8 mouse cellular contexts compared by ENCODE assay signal in genomic region chr1:160352309-160352708, GRCm38 (mm10).
A peak's percentile ranks its signal among the peaks of the same experiment; 100 is the strongest.
DNase-seq lines count a peak whose midpoint lies in the region; ATAC-seq and TF ChIP-seq lines count a peak whose summit lies in the region.

No protein-coding gene starts in this region.

- H3K4me2 ChIP-seq in heart, postnatal 0 days (ENCODE audit: low read depth, low read length), result peak overlapping the region; percentile 70
- H3K4me2 ChIP-seq in embryonic facial prominence, embryonic 13.5 days, result peak overlapping the region; percentile 75
- peak overlapping the region; percentile 56 for H3K4me2 ChIP-seq in intestine, embryonic 14.5 days (ENCODE audit: low read length)
- peak overlapping the region; percentile 63 for H3K4me2 ChIP-seq in midbrain, postnatal 0 days (ENCODE audit: low read depth, low read length, poor library complexity, severe bottlenecking)

- no peaks in the 10 kb centered on the region for H3K9me3 ChIP-seq in heart, postnatal 0 days (replicated peaks; ENCODE audit: control insufficient read depth, low read length)
- H3K9me3 ChIP-seq in embryonic facial prominence, embryonic 13.5 days, result no peaks in the 10 kb centered on the region
- no peaks in the 10 kb centered on the region for H3K9me3 ChIP-seq in intestine, embryonic 14.5 days (ENCODE audit: control insufficient read depth, low read length)
- H3K9me3 ChIP-seq in midbrain, postnatal 0 days (ENCODE audit: low read length), result no peaks in the 10 kb centered on the region

- peak overlapping the region; percentile 62; the same call in 1 of the 2 replicates for H3K27ac ChIP-seq in heart, postnatal 0 days (ENCODE audit: low read depth)
- no peak overlapping the region for H3K27ac ChIP-seq in embryonic facial prominence, embryonic 13.5 days
- no peak overlapping the region for H3K27ac ChIP-seq in intestine, embryonic 14.5 days (ENCODE audit: low read depth)
- H3K27ac ChIP-seq in midbrain, postnatal 0 days (ENCODE audit: low read depth, low read length), result peak overlapping the region; percentile 92

- TF ChIP-seq EP300 in heart, postnatal 0 days (IDR thresholded peaks at IDR 0.05; ENCODE audit: low read depth), result no peak

- TF ChIP-seq CTCF in heart, postnatal 0 days (IDR thresholded peaks at IDR 0.05; ENCODE audit: low read depth), result no peak
- no peak for TF ChIP-seq CTCF in midbrain, postnatal 0 days (IDR thresholded peaks at IDR 0.05)

- H3K36me3 ChIP-seq in heart, postnatal 0 days (replicated peaks; ENCODE audit: control insufficient read depth, insufficient read depth, low read length), result no peaks in the 10 kb centered on the region
- H3K36me3 ChIP-seq in embryonic facial prominence, embryonic 13.5 days, result no peaks in the 10 kb centered on the region
- no peaks in the 10 kb centered on the region for H3K36me3 ChIP-seq in intestine, embryonic 14.5 days (ENCODE audit: control insufficient read depth, insufficient read depth, low read length)
- H3K36me3 ChIP-seq in midbrain, postnatal 0 days (ENCODE audit: insufficient read depth, low read length), result no peaks in the 10 kb centered on the region

- intact Hi-C loops in heart, postnatal 10 days (cut with DNase I), result loop anchor here (2.0 kb wide), 1 partner anchor 18 kb away; no protein-coding TSS in a partner anchor

- DNase-seq in heart, postnatal 0 days (ENCODE audit: low spot score), result no peak
- DNase-seq in heart, postnatal 10 days, result no peak
- no peak for DNase-seq in intestine, embryonic 14.5 days (ENCODE audit: low spot score)
- DNase-seq in midbrain, postnatal 0 days (ENCODE audit: low spot score), result peak; percentile 53
- DNase-seq in layer of hippocampus, postnatal 10 days (ENCODE audit: low spot score in 2 of 2), result no peak
- no peak for DNase-seq in spleen, postnatal 4 days (ENCODE audit: low spot score in 2 of 2)
- no peak for DNase-seq in left cerebral cortex, adult 9 months (ENCODE audit: low spot score in 2 of 2)

- 35% methylated on average over 4 of the region's 4 CpGs for WGBS in heart, postnatal 0 days
- WGBS in embryonic facial prominence, embryonic 13.5 days, result 32% methylated on average over 4 of the region's 4 CpGs
- WGBS in intestine, embryonic 14.5 days, result 33% methylated on average over 4 of the region's 4 CpGs
- WGBS in midbrain, postnatal 0 days, result 26% methylated on average over 4 of the region's 4 CpGs

- H3K9ac ChIP-seq in heart, postnatal 0 days (replicated peaks; ENCODE audit: low read depth, low read length), result peak overlapping the region; percentile 48; the same call in 1 of the 2 replicates
- H3K9ac ChIP-seq in embryonic facial prominence, embryonic 13.5 days, result peak overlapping the region; percentile 72; the same call in 1 of the 2 replicates
- no peak overlapping the region for H3K9ac ChIP-seq in intestine, embryonic 14.5 days (ENCODE audit: low read length)
- peak overlapping the region; percentile 82 for H3K9ac ChIP-seq in midbrain, postnatal 0 days (replicated peaks; ENCODE audit: low read length, poor library complexity, severe bottlenecking)

- H3K4me1 ChIP-seq in heart, postnatal 0 days (ENCODE audit: control insufficient read depth, insufficient read depth), result 0 out of 2 replicates have a peak, but pooled peaks cover 5% of the 10 kb centered on the region
- peaks cover 14% of the 10 kb centered on the region for H3K4me1 ChIP-seq in embryonic facial prominence, embryonic 13.5 days
- peaks cover 8% of the 10 kb centered on the region for H3K4me1 ChIP-seq in intestine, embryonic 14.5 days (replicated peaks; ENCODE audit: control insufficient read depth, insufficient read depth, low read length)
- peaks cover 15% of the 10 kb centered on the region; the same call in 1 of the 2 replicates for H3K4me1 ChIP-seq in midbrain, postnatal 0 days (ENCODE audit: insufficient read depth, low read length)

- no peak for ATAC-seq in heart, postnatal 0 days (ENCODE audit: insufficient read depth, low read depth)
- no peak for ATAC-seq in embryonic facial prominence, embryonic 13.5 days (ENCODE audit: insufficient number of reproducible peaks, insufficient read depth, low FRiP score, low TSS enrichment, low read depth)
- no peak for ATAC-seq in intestine, embryonic 14.5 days (replicated peaks; ENCODE audit: low FRiP score, low TSS enrichment, low read depth)
- ATAC-seq in midbrain, postnatal 0 days (ENCODE audit: low FRiP score), result peak; percentile 59

- H3K4me3 ChIP-seq in heart, postnatal 0 days (ENCODE audit: low read depth, low read length), result peak overlapping the region; percentile 46
- peak overlapping the region; percentile 45 for H3K4me3 ChIP-seq in embryonic facial prominence, embryonic 13.5 days
- peak overlapping the region; percentile 35 for H3K4me3 ChIP-seq in intestine, embryonic 14.5 days (ENCODE audit: low read depth, low read length)
- H3K4me3 ChIP-seq in midbrain, postnatal 0 days (ENCODE audit: low read depth, low read length), result peak overlapping the region; percentile 67

- H3K27me3 ChIP-seq in heart, postnatal 0 days (ENCODE audit: control insufficient read depth, insufficient read depth, low read length), result no peaks in the 10 kb centered on the region
- no peaks in the 10 kb centered on the region for H3K27me3 ChIP-seq in embryonic facial prominence, embryonic 13.5 days
- no peaks in the 10 kb centered on the region for H3K27me3 ChIP-seq in intestine, embryonic 14.5 days (replicated peaks; ENCODE audit: control insufficient read depth, insufficient read depth, low read length)
- no peaks in the 10 kb centered on the region for H3K27me3 ChIP-seq in midbrain, postnatal 0 days (ENCODE audit: insufficient read depth, low read length)

Comparison
In these comparisons a context has a peak if more than half of its experiments do, and no peak if none do; other contexts are left out.
1. H3K27ac ChIP-seq: peak in heart, postnatal 0 days (single experiment) and midbrain, postnatal 0 days (single experiment); none in embryonic facial prominence, embryonic 13.5 days (single experiment) and intestine, embryonic 14.5 days (single experiment).
2. Peak in every context shown above with its lines, with median percentiles within 50 percentile points of each other: H3K4me2 ChIP-seq and H3K4me3 ChIP-seq.